Comparison of ENCODE assay signal across 22 mouse cellular contexts in the genomic region with DNA sequence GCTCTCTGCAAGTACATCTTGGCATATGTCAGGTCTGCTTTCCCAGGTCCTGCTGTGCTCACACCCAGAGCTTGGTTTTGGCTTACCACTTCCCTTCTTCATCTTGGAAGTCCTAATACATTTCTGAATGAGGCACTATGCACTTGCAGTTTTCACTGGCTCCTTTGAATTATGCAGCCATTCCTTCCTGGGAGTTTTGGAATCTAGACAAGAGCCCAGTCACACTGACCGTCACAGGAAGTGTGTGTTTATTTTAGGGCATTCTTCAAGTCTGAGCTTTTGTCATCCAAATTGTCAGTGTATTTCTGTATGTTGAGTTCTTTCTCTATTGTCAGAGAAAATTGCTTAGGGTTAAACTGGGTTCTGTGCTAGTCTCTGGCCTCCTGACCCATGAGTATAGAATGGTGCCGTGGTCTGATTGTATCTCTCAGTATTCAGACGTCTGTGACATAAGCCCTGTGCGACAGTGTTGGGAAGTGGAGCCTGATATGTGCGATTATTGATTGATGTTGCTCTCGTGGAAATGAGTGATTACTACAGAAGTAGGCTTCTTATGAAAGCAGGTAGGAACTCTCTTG.
DNase-seq lines count a peak whose midpoint lies in the region; ATAC-seq and TF ChIP-seq lines count a peak whose summit lies in the region.
"Had no signal": no experiment of that assay in that cellular context is flagged by ENCODE, and none has a peak within 500 bp of the region (broad histone marks: within the 10 kb centered on the region; RNA-seq: fewer than 3 reads in every experiment).

No protein-coding gene starts in this region.

- no peak for DNase-seq in gastrocnemius, adult 2 months
- no peak for DNase-seq in gastrocnemius, postnatal 4 days (ENCODE audit: low spot score in 2 of 2)
- DNase-seq in kidney, postnatal 10 days: peak; percentile 38
- no peak for DNase-seq in kidney, postnatal 25 days
- no peak for DNase-seq in right cerebral cortex, postnatal 25 days
- DNase-seq: adrenal gland, postnatal 36 days; cerebellum, adult 9-10 months; forebrain, postnatal 0 days; gastrocnemius, postnatal 36 days; heart, postnatal 10 days; right cerebral cortex, postnatal 4 days; thymus, postnatal 14 days had no signal

- H3K4me3 ChIP-seq in gastrocnemius, adult 2 months: no peak overlapping the region
- H3K4me3 ChIP-seq in megakaryocyte, embryonic 14.5 days (replicated peaks): peak overlapping the region; percentile 84
- H3K4me3 ChIP-seq: hindbrain, embryonic 10.5 days; intestine, embryonic 15.5 days; layer of hippocampus, adult 2 months; limb, embryonic 13.5 days; liver, embryonic 15.5 days had no signal

- ATAC-seq in megakaryocyte, adult 5-6 weeks (ENCODE audit: poor library complexity, severe bottlenecking): no peak
- 0 out of 2 replicates have a peak, but pooled peaks have one; percentile 4 for ATAC-seq in megakaryocyte-erythroid progenitor cell, adult 5-6 weeks (replicated peaks; ENCODE audit: low FRiP score, low TSS enrichment, poor library complexity, severe bottlenecking)
- ATAC-seq: CD4-positive, CD25-positive, alpha-beta regulatory T cell, adult 4 months; forebrain, postnatal 0 days; hindbrain, embryonic 16.5 days; intestine, embryonic 15.5 days had no signal

- H3K4me1 ChIP-seq in megakaryocyte, embryonic 14.5 days: peaks cover 90% of the 10 kb centered on the region
- H3K4me1 ChIP-seq: hindbrain, embryonic 10.5 days; intestine, embryonic 15.5 days; limb, embryonic 13.5 days had no signal

- no peaks in the 10 kb centered on the region for H3K36me3 ChIP-seq in megakaryocyte, embryonic 14.5 days (replicated peaks; ENCODE audit: low read length)
- H3K36me3 ChIP-seq: hindbrain, embryonic 10.5 days; intestine, embryonic 15.5 days; limb, embryonic 13.5 days; liver, embryonic 15.5 days had no signal

- H3K9me3 ChIP-seq in megakaryocyte, embryonic 14.5 days: no peaks in the 10 kb centered on the region
- H3K9me3 ChIP-seq: hindbrain, embryonic 10.5 days; intestine, embryonic 15.5 days; limb, embryonic 13.5 days; liver, embryonic 15.5 days had no signal

- intact Hi-C loops in gastrocnemius, adult 2 months (cut with DNase I): no loop called here

- peak overlapping the region; percentile 20; the same call in 1 of the 2 replicates for H3K27ac ChIP-seq in gastrocnemius, adult 2 months
- H3K27ac ChIP-seq: hindbrain, embryonic 10.5 days; intestine, embryonic 15.5 days; layer of hippocampus, adult 2 months; limb, embryonic 13.5 days; liver, embryonic 15.5 days had no signal

- no peak for TF ChIP-seq CTCF in gastrocnemius, adult 2 months (IDR thresholded peaks at IDR 0.05)

- H3K27me3 ChIP-seq in megakaryocyte, embryonic 14.5 days (replicated peaks): no peaks in the 10 kb centered on the region
- H3K27me3 ChIP-seq: intestine, embryonic 15.5 days; limb, embryonic 13.5 days; liver, embryonic 15.5 days had no signal
